Mouse (Mus musculus) thymus, adult 2 months (tissue): ENCODE data around the gene Gse1. TPM values are rescaled to one million over a fixed set of nuclear protein-coding genes. Genes with fewer than 3 reads are reported as not detected.
"Not testable (repeated sequence)": the region's sequence is repeated elsewhere in the genome, so short reads cannot be mapped to it uniquely, and the experiment has no call there.

Source experiments
- DNase-seq: peaks from one replicate; pipeline ENCODE4 v3.0.0; 2021
- H3K27ac ChIP-seq: fragments of 200-500 bp; 2 replicates; pipeline ENCODE4 v1.5.1; 2012; ENCODE audit warnings: low read length, control low read depth; ENCODE audit not compliant: control insufficient read depth, insufficient read depth
- H3K27me3 ChIP-seq: fragments of 200-500 bp; 2 replicates; pipeline ENCODE4 v1.6.1; 2012; ENCODE audit warnings: mild to moderate bottlenecking, low read length, moderate library complexity, mixed read lengths; ENCODE audit not compliant: control insufficient read depth, insufficient read depth
- H3K36me3 ChIP-seq: fragments of 200-500 bp; 2 replicates; pipeline ENCODE4 v1.6.1; 2012; ENCODE audit warnings: mild to moderate bottlenecking, low read length, moderate library complexity; ENCODE audit not compliant: control insufficient read depth, insufficient read depth
- H3K4me1 ChIP-seq: fragments of 200-500 bp; replicated peaks from 2 replicates; pipeline ENCODE4 v1.6.1; 2012; ENCODE audit warnings: low read length; ENCODE audit not compliant: control insufficient read depth, insufficient read depth
- H3K4me3 ChIP-seq: fragments of 200-500 bp; 2 replicates; pipeline ENCODE4 v1.5.1; 2012; ENCODE audit warnings: mild to moderate bottlenecking, low read length, control low read depth, moderate library complexity; ENCODE audit not compliant: control insufficient read depth, insufficient read depth
- CTCF ChIP-seq: fragments of 200-500 bp; IDR thresholded peaks from 2 replicates; pipeline ENCODE4 v1.5.1; 2012; ENCODE audit warnings: mild to moderate bottlenecking, control low read depth, low read length, moderate library complexity, borderline replicate concordance; ENCODE audit not compliant: control insufficient read depth, poor library complexity, insufficient read depth; ENCODE audit errors: extremely low read depth
- POLR2A ChIP-seq: fragments of 200-500 bp; IDR thresholded peaks from 2 replicates; pipeline ENCODE4 v1.6.1; 2012; ENCODE audit warnings: mild to moderate bottlenecking, low read length, control low read depth, moderate library complexity; ENCODE audit not compliant: control insufficient read depth, poor library complexity, insufficient read depth; ENCODE audit errors: extremely low read depth
- WGBS: fragments of 180-500 bp; shearing (Covaris S2); methylation state at CpG from one replicate; pipeline ENCODE4 v1.1.7; 2018; 5-methylcytosine and 5-hydroxymethylcytosine counted together
- polyA plus RNA-seq: library from polyadenylated mRNA; depleted of rRNA; stranded (reverse); fragments of >200 nt; gene quantifications from 2 replicates; pipeline ENCODE4 v1.2.3, GENCODE M21; 2012

Gse1 gene
- polyA plus RNA-seq, 1 experiment = 202 TPM

DNA sequence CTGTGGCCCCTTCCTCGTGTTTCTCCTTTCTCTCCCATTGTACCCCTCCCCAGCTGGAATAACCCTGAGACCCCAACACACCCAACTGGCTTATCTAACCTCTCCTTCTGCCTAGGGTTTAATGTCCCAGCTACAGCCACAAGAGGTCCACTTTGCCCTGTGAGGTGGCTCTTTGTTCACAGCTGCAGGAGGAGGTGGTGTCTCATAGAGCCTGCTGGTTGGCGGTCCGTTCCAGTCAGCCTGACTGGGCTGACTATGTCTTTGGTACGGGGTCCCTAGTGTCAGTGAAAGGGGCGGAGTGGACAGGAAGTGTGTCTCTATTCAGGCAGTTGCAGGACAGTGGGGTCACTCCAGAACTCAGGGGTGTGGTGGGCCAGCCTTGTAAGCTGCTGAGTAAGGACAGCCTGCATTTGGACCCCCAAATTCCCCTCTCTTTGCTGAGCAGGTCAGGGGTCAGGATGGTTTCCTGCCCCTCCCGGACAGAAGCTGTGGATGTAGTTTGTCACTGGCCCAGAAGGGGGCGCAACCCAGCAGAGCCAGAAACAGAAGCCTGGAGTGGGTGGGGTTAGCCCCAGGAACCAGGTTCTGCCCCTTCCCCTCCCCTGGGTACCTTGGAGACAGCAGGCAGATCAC is 136.0 kb downstream of the Gse1 start:
- peak overlapping the region; percentile 20; the same call in 1 of the 2 replicates for H3K27ac ChIP-seq
- H3K36me3 ChIP-seq = no peaks in the 10 kb centered on the region
- H3K4me3 ChIP-seq = no peak overlapping the region
- H3K4me1 ChIP-seq = peaks cover 42% of the 10 kb centered on the region
- TF ChIP-seq CTCF (peak; percentile 82), POLR2A (no peak)
- DNase-seq = peak; percentile 59
- H3K27me3 ChIP-seq = no peaks in the 10 kb centered on the region
- WGBS = 21% methylated on average over 7 of the region's 7 CpGs

GRCm38 (mm10) chr8:120366840-120367239 is 138.6 kb downstream of the Gse1 start:
- no peak for DNase-seq
- peaks cover 52% of the 10 kb centered on the region for H3K4me1 ChIP-seq
- WGBS = 74% methylated on average over 6 of the region's 6 CpGs

GRCm38 (mm10) chr8:120368191-120368590 is 139.9 kb downstream of the Gse1 start:
- not testable (repeated sequence) for H3K36me3 ChIP-seq, DNase-seq, H3K27me3 ChIP-seq, H3K27ac ChIP-seq, H3K4me3 ChIP-seq
- peaks cover 56% of the 10 kb centered on the region for H3K4me1 ChIP-seq
- WGBS = 69% methylated on average over 1 of the region's 1 CpGs

More at GRCm38 (mm10) chr8:120366840-120367239, 138.6 kb downstream of the Gse1 start:
- TF ChIP-seq POLR2A (no peak), CTCF (no peak)
- Histone ChIP-seq H3K4me3 (no peak overlapping the region), H3K27me3 (no peaks in the 10 kb centered on the region), H3K36me3 (no peaks in the 10 kb centered on the region), H3K27ac (no peak overlapping the region)

- no peak overlapping the region for H3K27ac ChIP-seq
- no peaks in the 10 kb centered on the region for H3K36me3 ChIP-seq
- H3K27me3 ChIP-seq = no peaks in the 10 kb centered on the region; the same call in 1 of the 2 replicates
- peak; percentile 92 for DNase-seq
- 9% methylated on average over 11 of the region's 11 CpGs for WGBS
- no peak overlapping the region for H3K4me3 ChIP-seq
- TF ChIP-seq CTCF (no peak), POLR2A (no peak)
- peaks cover 59% of the 10 kb centered on the region for H3K4me1 ChIP-seq
Observed at GRCm38 (mm10) chr8:120368814-120369649, 140.8 kb downstream of the Gse1 start.

GRCm38 (mm10) chr8:120369956-120370355 is 141.7 kb downstream of the Gse1 start:
- peaks cover 58% of the 10 kb centered on the region for H3K4me1 ChIP-seq
- H3K4me3 ChIP-seq = no peak overlapping the region
- no peaks in the 10 kb centered on the region; the same call in 1 of the 2 replicates for H3K27me3 ChIP-seq
- no peaks in the 10 kb centered on the region for H3K36me3 ChIP-seq
- H3K27ac ChIP-seq = no peak overlapping the region
- WGBS = 50% methylated on average over 7 of the region's 7 CpGs
- TF ChIP-seq POLR2A (no peak), CTCF (no peak)
- no peak for DNase-seq

GRCm38 (mm10) chr8:120370461-120370860 is 142.2 kb downstream of the Gse1 start:
- no peaks in the 10 kb centered on the region for H3K36me3 ChIP-seq
- H3K27me3 ChIP-seq = no peaks in the 10 kb centered on the region; the same call in 1 of the 2 replicates
- TF ChIP-seq CTCF (no peak), POLR2A (no peak)
- no peak overlapping the region for H3K27ac ChIP-seq
- no peak overlapping the region for H3K4me3 ChIP-seq
- DNase-seq = no peak
- H3K4me1 ChIP-seq = peaks cover 53% of the 10 kb centered on the region
- WGBS = 63% methylated on average over 4 of the region's 4 CpGs
